Mouse (Mus musculus): ENCODE measurements at regions not wholly inside any gene's neighbourhood (a gene's known extent, or its start where the extent isn't known, plus 50 kb on each side); places are given as distances from the start of the nearest gene placed in this dataset.

- DNase-seq (ENCODE audit: low read depth, low spot score): no peak
Measured at GRCm38 (mm10) chr16:5673372-5673960, 211.7 kb upstream of the Rbfox1 start.

- no peak for DNase-seq (ENCODE audit: low read depth, low spot score)
Measured at GRCm38 (mm10) chr16:5672871-5673270, 212.3 kb upstream of the Rbfox1 start.

- DNase-seq (ENCODE audit: low read depth, low spot score): no peak
Measured at GRCm38 (mm10) chr16:5668403-5668967, 216.7 kb upstream of the Rbfox1 start.

- DNase-seq (ENCODE audit: low read depth, low spot score): no peak
Measured at GRCm38 (mm10) chr16:5661918-5662317, 223.2 kb upstream of the Rbfox1 start.

- no peak for DNase-seq (ENCODE audit: low read depth, low spot score)
Measured at GRCm38 (mm10) chr16:5651551-5651950, 233.6 kb upstream of the Rbfox1 start.

GRCm38 (mm10) chr16:5651002-5651401, 234.2 kb upstream of the Rbfox1 start:
- DNase-seq (ENCODE audit: low read depth, low spot score): no peak

- no peak for DNase-seq (ENCODE audit: low read depth, low spot score)
Measured at GRCm38 (mm10) chr16:5639956-5640355, 245.2 kb upstream of the Rbfox1 start.

GRCm38 (mm10) chr16:5629996-5630395, 255.2 kb upstream of the Rbfox1 start:
- DNase-seq (ENCODE audit: low read depth, low spot score): no peak

GRCm38 (mm10) chr16:5627910-5628309, 257.2 kb upstream of the Rbfox1 start:
- no peak for DNase-seq (ENCODE audit: low read depth, low spot score)

GRCm38 (mm10) chr16:5627117-5627909, 257.8 kb upstream of the Rbfox1 start:
- no peak for DNase-seq (ENCODE audit: low read depth, low spot score)

- DNase-seq (ENCODE audit: low read depth, low spot score): no peak
Measured at GRCm38 (mm10) chr16:5625159-5625558, 260.0 kb upstream of the Rbfox1 start.

- no peak for DNase-seq (ENCODE audit: low read depth, low spot score)
Measured at GRCm38 (mm10) chr16:5620566-5620965, 264.6 kb upstream of the Rbfox1 start.

GRCm38 (mm10) chr16:5616356-5616755, 268.8 kb upstream of the Rbfox1 start:
- DNase-seq (ENCODE audit: low read depth, low spot score): no peak

GRCm38 (mm10) chr16:5595359-5595758, 289.8 kb upstream of the Rbfox1 start:
- no peak for DNase-seq (ENCODE audit: low read depth, low spot score)

- no peak for DNase-seq (ENCODE audit: low read depth, low spot score)
Measured at GRCm38 (mm10) chr16:5578333-5578732, 306.8 kb upstream of the Rbfox1 start.

- DNase-seq (ENCODE audit: low read depth, low spot score): no peak
Measured at GRCm38 (mm10) chr16:5572780-5573179, 312.4 kb upstream of the Rbfox1 start.

GRCm38 (mm10) chr16:5570619-5571018, 314.5 kb upstream of the Rbfox1 start:
- no peak for DNase-seq (ENCODE audit: low read depth, low spot score)

GRCm38 (mm10) chr16:5569101-5569500, 313.3 kb upstream of the Eef2kmt start:
- DNase-seq (ENCODE audit: low read depth, low spot score): no peak

GRCm38 (mm10) chr16:5549026-5549425, 293.2 kb upstream of the Eef2kmt start:
- no peak for DNase-seq (ENCODE audit: low read depth, low spot score)

- no peak for DNase-seq (ENCODE audit: low read depth, low spot score)
Measured at GRCm38 (mm10) chr16:5548602-5549001, 292.8 kb upstream of the Eef2kmt start.

GRCm38 (mm10) chr16:5546808-5547207, 291.0 kb upstream of the Eef2kmt start:
- DNase-seq (ENCODE audit: low read depth, low spot score): no peak

- DNase-seq (ENCODE audit: low read depth, low spot score): no peak
Measured at GRCm38 (mm10) chr16:5545801-5546200, 290.0 kb upstream of the Eef2kmt start.

- no peak for DNase-seq (ENCODE audit: low read depth, low spot score)
Measured at GRCm38 (mm10) chr16:5544436-5544835, 288.7 kb upstream of the Eef2kmt start.
